Mouse (Mus musculus): ENCODE measurements at regions not wholly inside any gene's neighbourhood (a gene's known extent, or its start where the extent isn't known, plus 50 kb on each side); places are given as distances from the start of the nearest gene placed in this dataset.

DNA sequence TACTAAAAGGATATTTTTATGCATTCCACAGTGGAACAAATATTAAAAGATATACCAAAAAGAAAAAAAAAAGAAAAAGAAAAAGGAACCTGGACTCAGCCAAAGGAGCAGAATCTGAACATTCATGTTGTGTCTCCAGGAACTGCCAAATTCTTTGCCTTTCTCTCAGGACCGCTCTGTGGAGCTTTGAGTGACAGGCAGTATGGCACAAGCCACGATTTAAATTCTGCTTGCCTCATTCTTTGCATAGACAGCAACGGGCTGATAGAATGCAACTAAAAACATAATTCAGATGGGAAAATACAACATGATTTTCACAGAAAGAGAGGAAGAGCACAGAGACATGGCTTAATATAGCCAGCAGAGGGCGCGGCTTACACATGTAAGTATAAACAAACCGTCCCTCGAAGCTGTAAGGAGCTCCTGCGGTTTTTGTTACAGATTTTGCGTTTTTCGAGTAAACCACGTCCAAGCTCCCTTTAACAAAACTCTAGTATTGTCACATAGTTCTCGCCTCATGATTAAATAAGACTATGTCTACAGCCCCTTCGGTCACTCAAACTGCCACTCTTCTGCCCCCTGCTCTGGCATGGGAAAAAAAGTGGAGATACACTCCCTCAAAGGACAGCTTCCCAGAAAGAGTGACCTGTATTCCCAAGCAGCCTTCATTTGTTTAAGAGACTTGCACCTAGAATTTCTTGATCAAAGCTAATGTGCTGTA lies 216.5 kb upstream of the Arx start:
- TF ChIP-seq CTCF (IDR thresholded peaks at IDR 0.05; ENCODE audit: insufficient read depth, low read depth, low read length) (no peak), POLR2A (IDR thresholded peaks at IDR 0.05; ENCODE audit: insufficient read depth, low read depth, low read length) (no peak)
